Mouse (Mus musculus): ENCODE measurements around the gene Exoc4.

GRCm38 (mm10) chr6:33431207-33431787, 182.4 kb downstream of the Exoc4 start:
- TF ChIP-seq POLR2A (IDR thresholded peaks at IDR 0.05; ENCODE audit: insufficient read length, low read depth) = no peak
- no peak for TF ChIP-seq TCF12 (IDR thresholded peaks at IDR 0.05; ENCODE audit: insufficient read depth, poor library complexity, severe bottlenecking)
- TF ChIP-seq USF1 (IDR thresholded peaks at IDR 0.05; ENCODE audit: low read depth) = no peak
- TF ChIP-seq MYOG (IDR thresholded peaks at IDR 0.05; ENCODE audit: control insufficient read depth in 1 of 3, insufficient read depth in 1 of 3, insufficient read length in 2 of 3, low read depth in 2 of 3) = no peak
- no peak for TF ChIP-seq MAX (IDR thresholded peaks at IDR 0.05; ENCODE audit: low read depth)
- TF ChIP-seq SRF (IDR thresholded peaks at IDR 0.05; ENCODE audit: control insufficient read depth, insufficient read length, low read depth) = no peak
- TF ChIP-seq MYOD1 (IDR thresholded peaks at IDR 0.05; ENCODE audit: control insufficient read depth in 1 of 3, insufficient read length in 2 of 3, low read depth in 2 of 3) = no peak
- no peak for TF ChIP-seq REST (IDR thresholded peaks at IDR 0.05; ENCODE audit: insufficient read depth, insufficient read length)
- no peak for TF ChIP-seq POLR2AphosphoS2 (IDR thresholded peaks at IDR 0.05; ENCODE audit: insufficient read length, low read depth)
- TF ChIP-seq E2F4 (IDR thresholded peaks at IDR 0.05; ENCODE audit: insufficient read depth) = no peak
- TF ChIP-seq CEBPB (IDR thresholded peaks at IDR 0.05; ENCODE audit: insufficient read depth, poor library complexity, severe bottlenecking) = no peak
